ENCODE assay signal across 8 mouse cellular contexts in genomic region chr2:116060210-116060609, GRCm38 (mm10). TPM values are rescaled to one million over a fixed set of nuclear protein-coding genes. Genes with fewer than 3 reads are reported as not detected.
DNase-seq lines count a peak whose midpoint lies in the region; ATAC-seq lines count a peak whose summit lies in the region.

No protein-coding gene starts in this region.

- peaks cover 9% of the 10 kb centered on the region for H3K36me3 ChIP-seq in hindbrain, embryonic 13.5 days
- H3K36me3 ChIP-seq in lung, embryonic 16.5 days (ENCODE audit: control insufficient read depth, insufficient read depth, low read length) = 0 out of 2 replicates have a peak, but pooled peaks cover 3% of the 10 kb centered on the region

- peak overlapping the region; percentile 87 for H3K4me2 ChIP-seq in hindbrain, embryonic 13.5 days
- peak overlapping the region; percentile 77 for H3K4me2 ChIP-seq in lung, embryonic 16.5 days (ENCODE audit: low read depth, low read length)

- no peaks in the 10 kb centered on the region for H3K9me3 ChIP-seq in hindbrain, embryonic 13.5 days
- no peaks in the 10 kb centered on the region for H3K9me3 ChIP-seq in lung, embryonic 16.5 days (ENCODE audit: control insufficient read depth, low read length)

- peaks cover 59% of the 10 kb centered on the region for H3K4me1 ChIP-seq in hindbrain, embryonic 13.5 days (replicated peaks)
- 0 out of 2 replicates have a peak, but pooled peaks cover 3% of the 10 kb centered on the region for H3K4me1 ChIP-seq in lung, embryonic 16.5 days (replicated peaks; ENCODE audit: control insufficient read depth, insufficient read depth, low read length)

- H3K4me3 ChIP-seq in hindbrain, embryonic 13.5 days = peak overlapping the region; percentile 83
- peak overlapping the region; percentile 62 for H3K4me3 ChIP-seq in lung, embryonic 16.5 days (ENCODE audit: low read length)

- ATAC-seq in hindbrain, embryonic 13.5 days (ENCODE audit: low FRiP score) = no peak
- no peak for ATAC-seq in lung, embryonic 16.5 days (ENCODE audit: low read depth)

- H3K9ac ChIP-seq in hindbrain, embryonic 13.5 days = peak overlapping the region; percentile 100
- peak overlapping the region; percentile 82 for H3K9ac ChIP-seq in lung, embryonic 16.5 days (ENCODE audit: low read length)

- WGBS in hindbrain, embryonic 13.5 days = 3% methylated on average over 19 of the region's 19 CpGs
- 17% methylated on average over 19 of the region's 19 CpGs for WGBS in lung, embryonic 16.5 days

- peak overlapping the region; percentile 99 for H3K27ac ChIP-seq in hindbrain, embryonic 13.5 days
- H3K27ac ChIP-seq in lung, embryonic 16.5 days (ENCODE audit: low read length) = no peak overlapping the region

- H3K27me3 ChIP-seq in hindbrain, embryonic 13.5 days = no peaks in the 10 kb centered on the region
- no peaks in the 10 kb centered on the region; the same call in 1 of the 2 replicates for H3K27me3 ChIP-seq in lung, embryonic 16.5 days (ENCODE audit: control insufficient read depth, insufficient read depth, low read depth, low read length)

- intact Hi-C loops in left cerebral cortex, postnatal 14 days (cut with DNase I) = no loop called here

- peak; percentile 97 for DNase-seq in ES-CJ7 (ENCODE audit: low read depth, low spot score)
- DNase-seq in embryo, embryonic 10.5 days (ENCODE audit: low spot score) = peak; percentile 71
- DNase-seq in yolk sac, embryonic 10.5 days (ENCODE audit: low spot score) = peak; percentile 39
- no peak for DNase-seq in left cerebral cortex, postnatal 14 days (ENCODE audit: low spot score in 2 of 2)
- DNase-seq in right cerebral cortex, postnatal 36 days (ENCODE audit: low spot score in 2 of 2) = no peak
- DNase-seq in layer of hippocampus, adult 9-10 months (ENCODE audit: low spot score) = no peak

RNA-seq across cellular contexts. Expression of gene Meis2, which starts 5.4 kb away (rescaled TPM):
- polyA plus RNA-seq in hindbrain, embryonic 13.5 days (2015; fragmentation: Nextera tagmentation; extraction: Ambion mirVana) = 139 and 175 TPM in 2 replicates
- 21.5 and 24.2 TPM in 2 replicates for polyA plus RNA-seq in lung, embryonic 16.5 days (2015; fragmentation: Nextera tagmentation; extraction: Ambion mirVana)
- total RNA-seq in left cerebral cortex, postnatal 14 days (2021) = 10 to 100 TPM; 80.8 to 89.3 TPM

Comparison
In these comparisons a context has a peak if more than half of its experiments do, and no peak if none do; other contexts are left out.
1. DNase-seq: peak in ES-CJ7 (single experiment), embryo, embryonic 10.5 days (single experiment) and yolk sac, embryonic 10.5 days (single experiment); none in left cerebral cortex, postnatal 14 days (0 of 2), right cerebral cortex, postnatal 36 days (0 of 2) and layer of hippocampus, adult 9-10 months (single experiment).